Mouse (Mus musculus): ENCODE results near the gene Ccdc69.

DNA sequence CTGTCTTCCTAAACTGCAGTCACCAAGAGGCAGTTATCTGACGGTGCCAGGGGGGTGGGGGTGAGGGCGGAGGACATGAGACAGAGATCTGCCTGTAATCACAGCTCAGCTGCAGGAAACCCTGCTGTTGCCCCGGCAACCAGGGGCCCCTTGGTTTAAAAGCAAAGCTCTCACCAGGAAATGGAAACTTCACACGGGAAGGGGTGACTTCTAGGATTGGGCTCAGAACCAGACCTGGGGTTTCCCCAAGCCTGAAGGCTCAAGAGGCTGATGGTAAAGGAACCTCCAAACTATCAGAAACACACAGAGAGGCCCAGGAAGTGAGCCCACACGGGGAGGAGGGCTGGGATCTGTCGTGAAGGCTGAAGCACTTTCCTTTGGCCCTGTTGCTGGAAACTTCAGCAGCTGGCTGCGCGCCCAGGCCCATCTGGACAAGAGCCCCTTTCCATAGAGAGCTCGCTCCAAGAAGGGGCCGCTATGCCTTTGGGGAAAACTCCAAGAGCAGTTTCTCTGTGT, 54.8 kb downstream of the Ccdc69 start:
- TF ChIP-seq CTCF (IDR thresholded peaks at IDR 0.05; ENCODE audit: borderline replicate concordance, insufficient read depth, low read length) (no peak), POLR2A (IDR thresholded peaks at IDR 0.05; ENCODE audit: low read depth, low read length) (no peak)

Data from embryonic fibroblast, embryonic 13.5 days (primary cell).